Mouse (Mus musculus) large intestine, adult 2 months (tissue): ENCODE data around the gene Chadl. TPM values are rescaled to one million over a fixed set of nuclear protein-coding genes. Genes with fewer than 3 reads are reported as not detected.
"Not testable (repeated sequence)": the region's sequence is repeated elsewhere in the genome, so short reads cannot be mapped to it uniquely, and the experiment has no call there.

ENCODE experiments used
- DNase-seq: peaks from one replicate; pipeline ENCODE4 v3.0.0-alpha.2; 2012; ENCODE audit warnings: low read depth, low spot score
- WGBS: fragments of 180-500 bp; shearing (Covaris S2); methylation state at CpG from one replicate; pipeline ENCODE4 v1.1.7; 2018; 5-methylcytosine and 5-hydroxymethylcytosine counted together
- polyA plus RNA-seq: library from polyadenylated mRNA; depleted of rRNA; stranded (reverse); fragments of >200 nt; gene quantifications from 2 replicates; pipeline ENCODE4 v1.2.3, GENCODE M21; 2012; rRNA removed

Chadl gene
- 0.91 and 1.2 TPM in 2 replicates for polyA plus RNA-seq

- DNase-seq = no peak
- WGBS = 76% methylated on average over 7 of the region's 7 CpGs
Measured at GRCm38 (mm10) chr15:81697175-81697574, at the start of gene Chadl. Gene Chadl, minus strand, starts transcription at chr15:81697287.

GRCm38 (mm10) chr15:81745601-81746114, 48.6 kb upstream of the Chadl start:
- WGBS = 1% methylated on average over 33 of the region's 33 CpGs
- DNase-seq = no peak

- DNase-seq = no peak
- WGBS = under 1% methylated on average over 65 of the region's 65 CpGs
Measured at GRCm38 (mm10) chr15:81744992-81745600, 48.0 kb upstream of the Chadl start, which contains the start of the genes Zc3h7b and Rangap1. Gene Zc3h7b, plus strand, starts transcription at chr15:81745057. Gene Rangap1, minus strand, starts transcription at chr15:81745530.

- DNase-seq = not testable (repeated sequence)
- WGBS = 24% methylated on average over 2 of the region's 2 CpGs
Measured at GRCm38 (mm10) chr15:81742368-81742767, 45.3 kb upstream of the Chadl start.

GRCm38 (mm10) chr15:81739924-81740323, 42.8 kb upstream of the Chadl start:
- no peak for DNase-seq
- 11% methylated on average over 2 of the region's 2 CpGs for WGBS

GRCm38 (mm10) chr15:81739296-81739695, 42.2 kb upstream of the Chadl start:
- 56% methylated on average over 3 of the region's 3 CpGs for whole genome bisulfite sequencing
- DNase-seq = no peak

GRCm38 (mm10) chr15:81735075-81735474, 38.0 kb upstream of the Chadl start:
- no peak for DNase-seq
- WGBS = 53% methylated on average over 3 of the region's 3 CpGs

- 5% methylated on average over 41 of the region's 41 CpGs for WGBS
- DNase-seq = peak; percentile 99
Measured at GRCm38 (mm10) chr15:81729792-81730635, 32.9 kb upstream of the Chadl start.

GRCm38 (mm10) chr15:81729241-81729791, 32.2 kb upstream of the Chadl start:
- under 1% methylated on average over 49 of the region's 49 CpGs for WGBS

GRCm38 (mm10) chr15:81725965-81726364, 28.9 kb upstream of the Chadl start:
- WGBS = 97% methylated on average over 8 of the region's 8 CpGs
- no peak for DNase-seq

More at GRCm38 (mm10) chr15:81729241-81729791, 32.2 kb upstream of the Chadl start:
- DNase-seq = no peak

- 44% methylated on average over 11 of the region's 11 CpGs for WGBS
- DNase-seq = no peak
Measured at GRCm38 (mm10) chr15:81723653-81724052, 26.6 kb upstream of the Chadl start.

GRCm38 (mm10) chr15:81722361-81722760, 25.3 kb upstream of the Chadl start:
- 95% methylated on average over 5 of the region's 5 CpGs for WGBS
- no peak for DNase-seq

- WGBS = 92% methylated on average over 6 of the region's 6 CpGs
- no peak for DNase-seq
Measured at GRCm38 (mm10) chr15:81719139-81719531, 22.0 kb upstream of the Chadl start.

GRCm38 (mm10) chr15:81718336-81719138, 21.4 kb upstream of the Chadl start:
- 94% methylated on average over 9 of the region's 9 CpGs for WGBS
- no peak for DNase-seq

- no peak for DNase-seq
- WGBS = 68% methylated on average over 6 of the region's 6 CpGs
Measured at GRCm38 (mm10) chr15:81713742-81714141, 16.7 kb upstream of the Chadl start.

- no peak for DNase-seq
- WGBS = 63% methylated on average over 4 of the region's 4 CpGs
Measured at GRCm38 (mm10) chr15:81710801-81711200, 13.7 kb upstream of the Chadl start.

- DNase-seq = no peak
- WGBS = 100% methylated on average over 1 of the region's 1 CpGs
Measured at GRCm38 (mm10) chr15:81709686-81710085, 12.6 kb upstream of the Chadl start.

GRCm38 (mm10) chr15:81708991-81709390, 11.9 kb upstream of the Chadl start:
- no peak for DNase-seq
- 88% methylated on average over 11 of the region's 11 CpGs for WGBS

- no peak for DNase-seq
- WGBS = 79% methylated on average over 3 of the region's 3 CpGs
Measured at GRCm38 (mm10) chr15:81703094-81703489, 6.0 kb upstream of the Chadl start.
